Mouse (Mus musculus) CD4-positive, CD25-positive, alpha-beta regulatory T cell (primary cell): Measurements from ENCODE around the gene Dyrk4. TPM values are rescaled to one million over a fixed set of nuclear protein-coding genes. Genes with fewer than 3 reads are reported as not detected.

Source experiments
- polyA plus RNA-seq: library from polyadenylated mRNA; unstranded; fragments of 100-300 nt; shearing (Covaris generic); gene quantifications from one replicate; pipeline ENCODE4 v1.2.1, GENCODE M21; 2017

Gene Dyrk4
- polyA plus RNA-seq = 0.85 TPM

DNA sequence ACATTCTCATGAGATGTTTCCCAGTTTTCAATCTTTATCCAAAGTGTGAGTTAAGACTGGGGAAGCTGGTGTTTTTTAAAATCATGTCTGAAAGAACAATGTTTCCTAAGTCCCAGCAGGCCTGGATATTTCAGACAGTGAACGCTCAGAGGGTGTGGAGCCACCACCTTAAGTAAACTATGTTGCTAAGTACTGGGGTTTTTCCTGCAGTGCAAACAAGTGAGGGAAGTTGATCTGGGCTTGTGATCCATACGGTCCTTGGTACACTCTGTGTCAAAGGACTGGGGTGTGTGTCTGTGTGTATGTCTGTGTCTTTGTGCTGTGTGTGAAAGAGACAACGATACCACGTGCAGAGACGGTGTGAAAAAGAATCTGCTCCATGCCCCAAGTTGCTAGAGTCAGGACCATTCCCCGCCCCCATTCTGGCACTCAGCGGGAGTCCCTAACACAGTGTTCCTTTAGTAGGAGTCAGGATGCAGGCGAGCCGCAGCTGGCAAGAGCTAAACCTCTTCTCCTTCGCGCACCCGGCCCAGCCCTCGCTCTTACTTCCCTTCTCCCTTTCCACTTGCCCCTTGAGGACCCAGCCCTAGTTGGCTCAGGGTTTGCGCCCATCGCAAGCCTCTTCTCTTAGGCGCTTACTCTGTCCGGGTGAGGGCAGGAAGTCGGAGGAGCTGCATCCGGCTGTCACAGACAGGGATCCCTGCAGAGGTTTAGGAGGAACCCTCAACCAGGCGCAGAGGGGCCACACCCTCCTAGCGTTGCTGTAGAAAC, at the start of gene Dyrk4:
TSS of gene Dyrk4 (minus strand) at position 729 of the 771 bp plus-strand sequence.

DNA sequence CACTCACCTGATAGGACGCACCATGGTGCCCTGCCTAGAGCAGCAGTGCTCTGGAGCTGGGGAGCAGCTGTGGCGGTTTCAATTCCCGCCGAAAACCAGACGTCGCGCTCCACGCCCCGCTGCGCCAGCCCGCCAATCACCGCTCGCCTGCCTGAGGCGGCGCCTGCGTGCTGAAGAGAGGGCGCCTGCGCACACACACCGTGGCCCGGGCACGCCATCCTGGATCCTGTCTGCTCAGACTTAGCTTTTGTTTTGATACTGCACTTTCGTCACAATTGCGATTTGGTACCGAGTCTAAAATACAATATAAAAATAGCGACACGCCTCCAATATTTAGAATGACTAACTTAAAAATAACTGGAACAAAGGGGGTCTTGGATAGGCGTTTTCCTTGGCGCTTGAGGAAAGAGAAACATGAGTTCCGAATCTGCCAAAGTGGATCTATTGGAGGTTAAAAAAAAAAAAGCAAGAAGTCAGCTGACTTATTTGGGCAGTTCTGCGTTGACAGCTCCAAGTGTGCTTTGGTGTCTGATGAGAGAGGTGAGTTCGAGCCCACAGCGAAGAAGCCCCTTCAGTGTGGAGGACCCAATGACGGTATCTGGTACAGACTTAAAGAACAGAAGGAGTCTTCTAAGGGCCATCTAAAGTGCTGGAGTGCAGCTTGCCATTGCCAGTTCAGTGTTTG, 18.0 kb upstream of the Dyrk4 start, which contains the start of the genes Rad51ap1 and D6Wsu163e:
TSS of gene Rad51ap1 (minus strand) at position 101 of the 685 bp plus-strand sequence.
TSS of gene D6Wsu163e (plus strand) at position 476 of the 685 bp plus-strand sequence.

DNA sequence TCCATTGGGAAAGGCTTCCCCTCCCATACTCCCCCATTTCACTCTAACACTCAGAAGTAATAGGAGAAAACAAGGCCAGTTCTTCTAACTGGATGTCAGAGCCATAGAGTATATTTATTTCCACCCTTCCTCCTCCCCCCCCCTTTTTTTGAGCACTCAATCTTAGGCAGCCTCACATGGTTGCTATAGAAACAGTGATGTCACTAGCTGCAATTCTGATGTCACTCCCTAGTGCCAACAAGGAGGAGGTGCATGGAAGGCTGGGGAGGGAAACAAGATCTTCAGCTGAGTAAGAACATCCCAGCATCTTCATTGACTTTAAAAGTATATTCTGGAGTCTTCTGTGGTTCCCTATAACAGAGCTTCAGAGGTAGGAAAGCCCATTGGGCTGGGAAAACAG, 68.8 kb downstream of the Dyrk4 start, which contains the start of gene Akap3:
TSS of gene Akap3 (plus strand) at position 218 of the 400 bp plus-strand sequence.

DNA sequence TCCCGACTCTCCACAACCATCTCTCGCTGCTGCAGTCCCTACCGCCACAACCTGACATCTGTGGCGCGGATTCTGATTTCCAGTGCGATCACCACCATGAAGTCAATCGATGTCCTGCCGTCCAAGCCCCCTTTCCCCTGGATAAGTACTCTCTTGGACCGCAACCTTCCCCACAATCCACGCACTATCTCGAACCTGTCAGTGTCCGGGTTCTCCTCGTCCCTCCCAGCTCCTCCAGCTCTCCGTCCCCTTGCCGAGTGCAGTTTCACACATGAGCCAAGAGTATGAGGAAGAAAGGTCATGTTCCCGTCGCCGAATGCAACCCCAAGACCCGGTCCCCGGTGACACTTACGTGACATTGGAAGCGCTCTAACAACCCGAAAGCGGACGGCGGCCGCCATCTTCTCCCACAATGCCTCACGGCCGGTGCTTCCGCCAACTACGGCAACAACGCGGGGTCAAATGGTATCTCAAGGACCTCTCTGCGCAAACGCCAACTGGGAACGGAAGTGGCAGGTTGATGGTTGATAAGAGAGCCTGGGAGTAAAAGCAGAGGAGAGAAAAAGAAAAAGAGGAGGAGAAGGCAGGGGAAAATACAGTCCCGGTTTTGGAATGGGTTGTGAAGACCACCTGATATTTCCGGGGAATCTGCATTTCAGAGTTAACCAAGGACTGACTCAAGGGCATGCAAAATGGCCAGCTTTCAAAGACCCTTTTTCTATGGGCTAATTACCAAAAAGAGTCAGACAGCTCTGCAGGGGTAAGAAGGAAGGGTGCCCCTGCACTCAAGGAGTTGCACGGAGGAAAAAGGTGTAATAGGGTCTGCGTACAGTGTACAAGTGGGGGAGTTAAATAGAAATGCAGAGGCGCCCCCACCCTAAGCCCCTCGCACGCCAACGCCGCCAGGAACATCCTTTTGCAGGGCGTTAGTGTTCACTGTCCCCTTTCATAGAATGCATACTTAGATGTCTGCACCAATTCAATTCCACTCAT, 72.6 kb downstream of the Dyrk4 start, which contains the start of gene Ndufa9:
TSS of gene Ndufa9 (minus strand) at position 425 of the 993 bp plus-strand sequence.

Other genes with a start within 250 kb of the Dyrk4 start
- not detected for gene Kcna6, start 181.2 kb downstream of the Dyrk4 start, polyA plus RNA-seq
- gene Ndufa9, start 72.7 kb downstream of the Dyrk4 start, polyA plus RNA-seq = 151 TPM
- gene Akap3, start 68.7 kb downstream of the Dyrk4 start, polyA plus RNA-seq = not detected
- gene Rad51ap1, start 17.7 kb upstream of the Dyrk4 start, polyA plus RNA-seq = 3.4 TPM
- 10.0 TPM for gene D6Wsu163e, start 18.1 kb upstream of the Dyrk4 start, polyA plus RNA-seq
- not detected for gene Fgf6, start 93.7 kb upstream of the Dyrk4 start, polyA plus RNA-seq
- gene Fgf23, start 151.1 kb upstream of the Dyrk4 start, polyA plus RNA-seq = not detected
- gene Tigar, start 187.7 kb upstream of the Dyrk4 start, polyA plus RNA-seq = 6.1 TPM
- gene Ccnd2, start 230.4 kb upstream of the Dyrk4 start, polyA plus RNA-seq = 1,231 TPM